39 mouse cellular contexts compared by ENCODE assay signal in genomic region chr1:144602987-144603386, GRCm38 (mm10). TPM values are rescaled to one million over a fixed set of nuclear protein-coding genes. Genes with fewer than 3 reads are reported as not detected.
A peak's percentile ranks its signal among the peaks of the same experiment; 100 is the strongest.
DNase-seq lines count a peak whose midpoint lies in the region; ATAC-seq and TF ChIP-seq lines count a peak whose summit lies in the region.
"Had no signal": no experiment of that assay in that cellular context is flagged by ENCODE, and none has a peak within 500 bp of the region (broad histone marks: within the 10 kb centered on the region; RNA-seq: fewer than 3 reads in every experiment).

No protein-coding gene starts in this region.

- 72% methylated on average over 2 of the region's 2 CpGs for WGBS in hindbrain, postnatal 0 days
- WGBS in hindbrain, embryonic 11.5 days = 94% methylated on average over 2 of the region's 2 CpGs
- 62% methylated on average over 2 of the region's 2 CpGs for WGBS in cerebellum, adult 2 months

- no peak overlapping the region for H3K4me2 ChIP-seq in hindbrain, postnatal 0 days (ENCODE audit: low read depth, low read length)
- H3K4me2 ChIP-seq in hindbrain, embryonic 11.5 days (replicated peaks; ENCODE audit: low read depth, low read length) = no peak overlapping the region
- H3K4me2 ChIP-seq: embryonic facial prominence, embryonic 12.5 days; heart, embryonic 15.5 days; hindbrain, embryonic 12.5 days; limb, embryonic 12.5 days; liver, embryonic 11.5 days; midbrain, embryonic 12.5 days; neural tube, embryonic 13.5 days had no signal

- TF ChIP-seq CTCF in hindbrain, postnatal 0 days (IDR thresholded peaks at IDR 0.05; ENCODE audit: low read depth) = no peak
- no peak for TF ChIP-seq CTCF in cerebellum, adult 2 months (IDR thresholded peaks at IDR 0.05; ENCODE audit: borderline replicate concordance, insufficient read depth, low read depth, low read length)

- H3K4me3 ChIP-seq in hindbrain, postnatal 0 days (ENCODE audit: low read length) = no peak overlapping the region
- no peak overlapping the region for H3K4me3 ChIP-seq in hindbrain, embryonic 11.5 days (ENCODE audit: low read depth, low read length)
- H3K4me3 ChIP-seq in cerebellum, adult 2 months (replicated peaks; ENCODE audit: insufficient read depth, low read depth, low read length) = no peak overlapping the region
- H3K4me3 ChIP-seq: embryonic facial prominence, embryonic 12.5 days; heart, embryonic 10.5 days; heart, embryonic 15.5 days; hindbrain, embryonic 12.5 days; limb, embryonic 12.5 days; megakaryocyte, embryonic 14.5 days; midbrain, embryonic 12.5 days; neural tube, embryonic 13.5 days had no signal

- H3K27me3 ChIP-seq in hindbrain, postnatal 0 days (ENCODE audit: insufficient read depth, low read length) = no peaks in the 10 kb centered on the region
- no peaks in the 10 kb centered on the region for H3K27me3 ChIP-seq in hindbrain, embryonic 11.5 days (ENCODE audit: control insufficient read depth, insufficient read depth, low read length)
- no peaks in the 10 kb centered on the region for H3K27me3 ChIP-seq in cerebellum, adult 2 months (ENCODE audit: control insufficient read depth, insufficient read depth, low read length)
- H3K27me3 ChIP-seq: embryonic facial prominence, embryonic 12.5 days; heart, embryonic 15.5 days; hindbrain, embryonic 12.5 days; limb, embryonic 12.5 days; megakaryocyte, embryonic 14.5 days; midbrain, embryonic 12.5 days; neural tube, embryonic 13.5 days had no signal

- peak; percentile 2 for DNase-seq in hindbrain, postnatal 0 days (ENCODE audit: low spot score)
- no peak for DNase-seq in hindbrain, embryonic 11.5 days (ENCODE audit: low spot score)
- DNase-seq in 416B (ENCODE audit: low read depth) (peak; percentile 64), adipocyte (ENCODE audit: low spot score) (peak; percentile 57)
- DNase-seq in fibroblast of lung, adult 2 months (ENCODE audit: low read depth) = peak; percentile 5
- no peak for DNase-seq in cerebellum, adult 2 months
- no peak for DNase-seq in cerebellum, adult 8-10 months
- DNase-seq: adrenal gland, adult 8-10 months; cerebellum, adult 18-20 months; cerebellum, postnatal 36 days; gastrocnemius, postnatal 14 days; kidney, adult 8-10 months; layer of hippocampus, adult 9-11 months; lung, postnatal 4 days; right cerebral cortex, postnatal 4 days; thymus, adult 2 months; thymus, postnatal 36 days had no signal

- H3K36me3 ChIP-seq in hindbrain, postnatal 0 days (ENCODE audit: insufficient read depth, low read length) = no peaks in the 10 kb centered on the region
- no peaks in the 10 kb centered on the region for H3K36me3 ChIP-seq in hindbrain, embryonic 11.5 days (ENCODE audit: control insufficient read depth, insufficient read depth, low read length)
- H3K36me3 ChIP-seq: embryonic facial prominence, embryonic 12.5 days; G1E; heart, embryonic 10.5 days; heart, embryonic 15.5 days; hindbrain, embryonic 12.5 days; limb, embryonic 12.5 days; midbrain, embryonic 12.5 days; neural tube, embryonic 13.5 days had no signal

- TF ChIP-seq POLR2A in cerebellum, adult 2 months (IDR thresholded peaks at IDR 0.05; ENCODE audit: borderline replicate concordance, insufficient read depth, low read length) = no peak

- no peaks in the 10 kb centered on the region for H3K4me1 ChIP-seq in hindbrain, postnatal 0 days (ENCODE audit: insufficient read depth, low read length)
- H3K4me1 ChIP-seq in hindbrain, embryonic 11.5 days (replicated peaks; ENCODE audit: control insufficient read depth, insufficient read depth, low read length) = no peaks in the 10 kb centered on the region
- no peaks in the 10 kb centered on the region for H3K4me1 ChIP-seq in cerebellum, adult 2 months (ENCODE audit: control insufficient read depth, insufficient read depth, low read length)
- H3K4me1 ChIP-seq: embryonic facial prominence, embryonic 12.5 days; heart, embryonic 10.5 days; heart, embryonic 15.5 days; hindbrain, embryonic 12.5 days; limb, embryonic 12.5 days; megakaryocyte, embryonic 14.5 days; midbrain, embryonic 12.5 days; neural tube, embryonic 13.5 days had no signal

- ATAC-seq in hindbrain, postnatal 0 days = no peak
- ATAC-seq in hindbrain, embryonic 11.5 days (ENCODE audit: low FRiP score) = no peak
- ATAC-seq: forebrain, embryonic 16.5 days; intestine, embryonic 16.5 days; lung, postnatal 0 days had no signal

- no peak overlapping the region for H3K9ac ChIP-seq in hindbrain, postnatal 0 days (replicated peaks; ENCODE audit: low read length)
- H3K9ac ChIP-seq in hindbrain, embryonic 11.5 days (ENCODE audit: low read depth, low read length) = no peak overlapping the region
- H3K9ac ChIP-seq: embryonic facial prominence, embryonic 12.5 days; heart, embryonic 15.5 days; hindbrain, embryonic 12.5 days; limb, embryonic 12.5 days; midbrain, embryonic 12.5 days; neural tube, embryonic 13.5 days had no signal

- H3K9me3 ChIP-seq in hindbrain, postnatal 0 days (ENCODE audit: low read length) = no peaks in the 10 kb centered on the region
- no peaks in the 10 kb centered on the region for H3K9me3 ChIP-seq in hindbrain, embryonic 11.5 days (ENCODE audit: control insufficient read depth, low read length)
- H3K9me3 ChIP-seq: embryonic facial prominence, embryonic 12.5 days; G1E; heart, embryonic 10.5 days; heart, embryonic 15.5 days; hindbrain, embryonic 12.5 days; limb, embryonic 12.5 days; megakaryocyte, embryonic 14.5 days; midbrain, embryonic 12.5 days; neural tube, embryonic 13.5 days had no signal

- H3K27ac ChIP-seq in hindbrain, postnatal 0 days = no peak overlapping the region
- no peak overlapping the region for H3K27ac ChIP-seq in hindbrain, embryonic 11.5 days (ENCODE audit: low read depth, low read length)
- H3K27ac ChIP-seq in cerebellum, adult 2 months (ENCODE audit: insufficient read depth, low read length) = no peak overlapping the region
- H3K27ac ChIP-seq: embryonic facial prominence, embryonic 12.5 days; heart, embryonic 10.5 days; heart, embryonic 15.5 days; hindbrain, embryonic 12.5 days; kidney, postnatal 0 days; limb, embryonic 12.5 days; midbrain, embryonic 12.5 days; neural tube, embryonic 13.5 days; stomach, postnatal 0 days had no signal

RNA-seq across cellular contexts. Expression of gene Rgs21, which starts 35.5 kb away (rescaled TPM):
- not detected in 2 replicates for total RNA-seq in hindbrain, postnatal 0 days (2014; rRNA removed)
- not detected in 2 replicates for polyA plus RNA-seq in hindbrain, postnatal 0 days (2015; fragmentation: Nextera tagmentation; extraction: Ambion mirVana)
- polyA plus RNA-seq in hindbrain, embryonic 11.5 days (2014; fragmentation: Nextera tagmentation; extraction: Ambion mirVana) = not detected in 2 replicates
- polyA plus RNA-seq in cerebellum, adult 2 months (2012; rRNA removed) = not detected in 2 replicates
- total RNA-seq: adrenal gland, adult 8-10 months; gastrocnemius, postnatal 14 days; granulocyte monocyte progenitor cell, adult 5-6 weeks; heart, postnatal 25 days; left cerebral cortex, postnatal 14 days; midbrain, postnatal 0 days had no signal
- polyA plus RNA-seq: embryonic facial prominence, embryonic 12.5 days; forebrain, embryonic 16.5 days; G1E; heart, embryonic 10.5 days; heart, embryonic 15.5 days; hindbrain, embryonic 12.5 days; intestine, embryonic 16.5 days; kidney, postnatal 0 days; large intestine, adult 2 months; limb, embryonic 12.5 days; liver, embryonic 11.5 days; liver, embryonic 16.5 days; lung, postnatal 0 days; midbrain, embryonic 12.5 days; midbrain, postnatal 0 days; neural tube, embryonic 13.5 days; spleen, adult 2 months; stomach, postnatal 0 days; thymus, adult 2 months had no signal

Comparison
In these comparisons a context has a peak if more than half of its experiments do, and no peak if none do; other contexts are left out.
1. DNase-seq: peak in hindbrain, postnatal 0 days (single experiment), 416B (single experiment), adipocyte (single experiment) and fibroblast of lung, adult 2 months (single experiment); none in hindbrain, embryonic 11.5 days (single experiment), cerebellum, adult 2 months (0 of 2) and cerebellum, adult 8-10 months (single experiment).